ENCODE assay signal across 7 mouse cellular contexts in genomic region chr17:14960951-14961556, GRCm38 (mm10). TPM values are rescaled to one million over a fixed set of nuclear protein-coding genes. Genes with fewer than 3 reads are reported as not detected.
DNase-seq lines count a peak whose midpoint lies in the region; ATAC-seq lines count a peak whose summit lies in the region.
"Not testable (repeated sequence)": the region's sequence is repeated elsewhere in the genome, so short reads cannot be mapped to it uniquely, and the experiment has no call there.

Gene Phf10 (minus strand): TSS chr17:14961273.

- peak within 1 kb of the TSS; percentile 66 for H3K4me3 ChIP-seq in embryonic facial prominence, embryonic 11.5 days (ENCODE audit: low read depth, low read length)
- peak within 1 kb of the TSS; percentile 73 for H3K4me3 ChIP-seq in intestine, embryonic 16.5 days (ENCODE audit: low read length)

- peak within 1 kb of the TSS; percentile 76 for H3K9ac ChIP-seq in embryonic facial prominence, embryonic 11.5 days (replicated peaks; ENCODE audit: low read length)
- H3K9ac ChIP-seq in intestine, embryonic 16.5 days (ENCODE audit: low read depth, low read length): peak within 1 kb of the TSS; percentile 83

- H3K9me3 ChIP-seq in embryonic facial prominence, embryonic 11.5 days (replicated peaks; ENCODE audit: control insufficient read depth, low read length); intestine, embryonic 16.5 days (ENCODE audit: control insufficient read depth, low read length): not testable (repeated sequence)

- not testable (repeated sequence) for H3K27ac ChIP-seq in embryonic facial prominence, embryonic 11.5 days (replicated peaks; ENCODE audit: low read depth, low read length)
- H3K27ac ChIP-seq in intestine, embryonic 16.5 days (ENCODE audit: low read length): peak within 1 kb of the TSS; percentile 72

- ATAC-seq in embryonic facial prominence, embryonic 11.5 days (replicated peaks; ENCODE audit: insufficient number of reproducible peaks, low FRiP score, low TSS enrichment, low read depth): not testable (repeated sequence)
- peak; percentile 92 for ATAC-seq in intestine, embryonic 16.5 days
- ATAC-seq in megakaryocyte progenitor cell, adult 5-6 weeks (replicated peaks; ENCODE audit: poor library complexity): peak; percentile 5

- 0% methylated on average over 34 of the region's 100 CpGs for WGBS in embryonic facial prominence, embryonic 11.5 days
- 1% methylated on average over 50 of the region's 100 CpGs for WGBS in intestine, embryonic 16.5 days

- H3K4me2 ChIP-seq in embryonic facial prominence, embryonic 11.5 days (ENCODE audit: low read depth, low read length): peak within 1 kb of the TSS; percentile 90
- peak within 1 kb of the TSS; percentile 86 for H3K4me2 ChIP-seq in intestine, embryonic 16.5 days (ENCODE audit: low read depth, low read length)

- peak; percentile 60 for DNase-seq in adrenal gland, postnatal 10 days
- DNase-seq in embryonic facial prominence, embryonic 11.5 days (ENCODE audit: low spot score): peak; percentile 28
- peak; percentile 44 to 59 for DNase-seq in heart, adult 18-20 months
- DNase-seq in left cerebral cortex, postnatal 4 days: peak; percentile 24
- peak; percentile 46 to 53 for DNase-seq in spleen, adult 18-20 months

- H3K36me3 ChIP-seq in embryonic facial prominence, embryonic 11.5 days (replicated peaks; ENCODE audit: control insufficient read depth, insufficient read depth, low read depth, low read length); intestine, embryonic 16.5 days (ENCODE audit: control insufficient read depth, insufficient read depth, low read length): not testable (repeated sequence)

- not testable (repeated sequence) for H3K27me3 ChIP-seq in embryonic facial prominence, embryonic 11.5 days (ENCODE audit: control insufficient read depth, insufficient read depth, low read length); intestine, embryonic 16.5 days (replicated peaks; ENCODE audit: control insufficient read depth, insufficient read depth, low read length)

- H3K4me1 ChIP-seq in embryonic facial prominence, embryonic 11.5 days (ENCODE audit: control insufficient read depth, insufficient read depth, low read length); intestine, embryonic 16.5 days (ENCODE audit: control insufficient read depth, insufficient read depth, low read length): not testable (repeated sequence)

- intact Hi-C loops in left cerebral cortex, postnatal 4 days (cut with DNase I): not testable (repeated sequence)

RNA-seq across cellular contexts. Expression of gene Phf10, which starts in this region (rescaled TPM):
- 10 to 100 TPM; 66.2 to 67.3 TPM for total RNA-seq in adrenal gland, postnatal 10 days (2021)
- 38.3 and 38.9 TPM in 2 replicates for polyA plus RNA-seq in embryonic facial prominence, embryonic 11.5 days (2014; fragmentation: Nextera tagmentation; extraction: Ambion mirVana)
- 10 to 100 TPM; 42.5 to 46.4 TPM for total RNA-seq in heart, adult 18-20 months (2021)
- 27.5 and 33.4 TPM in 2 replicates for polyA plus RNA-seq in intestine, embryonic 16.5 days (2015; fragmentation: Nextera tagmentation; extraction: Ambion mirVana)
- 10 to 100 TPM; 80.8 to 85.9 TPM for total RNA-seq in left cerebral cortex, postnatal 4 days (2021)
- total RNA-seq in megakaryocyte progenitor cell, adult 5-6 weeks (2015): 204 and 222 TPM in 2 replicates
- total RNA-seq in megakaryocyte progenitor cell, adult 5-6 weeks (2017): 73.0 and 85.0 TPM in 2 replicates
